Mouse (Mus musculus): ENCODE data around the gene Sh3gl2. TPM values are rescaled to one million over a fixed set of nuclear protein-coding genes. Genes with fewer than 3 reads are reported as not detected.

Gene Sh3gl2
- not detected in 2 replicates for polyA plus RNA-seq (2012)

DNA sequence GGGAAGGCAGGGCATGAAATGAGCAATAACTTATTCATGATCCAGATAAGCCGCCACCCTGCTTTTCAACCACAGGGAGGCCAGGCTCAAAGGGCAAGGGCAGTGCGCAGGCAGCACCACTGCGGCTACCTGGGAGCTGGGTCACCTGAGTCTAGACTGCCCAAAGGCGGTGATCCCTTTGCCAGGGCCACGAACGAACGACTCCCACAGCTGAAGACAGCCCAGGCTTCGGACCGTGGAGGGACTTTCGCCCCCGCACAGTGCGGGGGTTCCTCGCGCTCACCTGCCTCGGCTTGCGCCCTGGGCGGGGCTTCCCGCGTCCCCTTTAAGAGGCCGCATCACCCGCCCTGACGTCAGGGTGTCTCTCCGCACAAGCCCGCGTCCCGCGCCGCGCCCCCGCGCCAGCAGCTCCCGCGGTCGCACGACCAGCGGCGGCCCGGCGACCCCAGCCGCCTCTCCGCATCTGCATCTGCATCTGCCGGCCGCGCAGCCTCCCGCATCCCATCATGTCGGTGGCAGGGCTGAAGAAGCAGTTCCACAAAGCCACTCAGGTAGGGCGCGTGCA, at the start of gene Sh3gl2:
Gene Sh3gl2, plus strand, starts transcription at position 56 of the 565 bp plus-strand sequence.
- TF ChIP-seq GATA1 (IDR thresholded peaks at IDR 0.05; ENCODE audit: low read length): no peak

DNA sequence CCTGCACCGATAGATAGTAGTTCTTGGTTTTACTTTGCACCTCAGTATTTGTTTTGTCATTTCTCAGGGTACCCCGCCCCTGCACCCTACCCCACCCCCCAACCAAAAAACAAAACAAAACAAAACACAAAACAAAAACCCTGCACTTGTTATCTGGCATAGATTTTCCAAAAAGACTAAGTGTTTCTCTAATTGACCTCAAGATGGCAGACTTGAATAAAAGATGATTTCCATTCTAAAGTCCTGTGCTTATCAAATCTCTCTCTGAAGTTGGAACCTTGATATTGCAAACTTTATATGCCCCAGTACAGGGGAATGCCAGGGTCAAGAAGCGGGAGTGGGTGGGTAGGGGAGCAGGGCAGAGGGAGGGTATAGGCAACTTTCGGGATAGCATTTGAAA, 43.8 kb upstream of the Sh3gl2 start:
- TF ChIP-seq GATA1 (IDR thresholded peaks at IDR 0.05; ENCODE audit: low read length): no peak

DNA sequence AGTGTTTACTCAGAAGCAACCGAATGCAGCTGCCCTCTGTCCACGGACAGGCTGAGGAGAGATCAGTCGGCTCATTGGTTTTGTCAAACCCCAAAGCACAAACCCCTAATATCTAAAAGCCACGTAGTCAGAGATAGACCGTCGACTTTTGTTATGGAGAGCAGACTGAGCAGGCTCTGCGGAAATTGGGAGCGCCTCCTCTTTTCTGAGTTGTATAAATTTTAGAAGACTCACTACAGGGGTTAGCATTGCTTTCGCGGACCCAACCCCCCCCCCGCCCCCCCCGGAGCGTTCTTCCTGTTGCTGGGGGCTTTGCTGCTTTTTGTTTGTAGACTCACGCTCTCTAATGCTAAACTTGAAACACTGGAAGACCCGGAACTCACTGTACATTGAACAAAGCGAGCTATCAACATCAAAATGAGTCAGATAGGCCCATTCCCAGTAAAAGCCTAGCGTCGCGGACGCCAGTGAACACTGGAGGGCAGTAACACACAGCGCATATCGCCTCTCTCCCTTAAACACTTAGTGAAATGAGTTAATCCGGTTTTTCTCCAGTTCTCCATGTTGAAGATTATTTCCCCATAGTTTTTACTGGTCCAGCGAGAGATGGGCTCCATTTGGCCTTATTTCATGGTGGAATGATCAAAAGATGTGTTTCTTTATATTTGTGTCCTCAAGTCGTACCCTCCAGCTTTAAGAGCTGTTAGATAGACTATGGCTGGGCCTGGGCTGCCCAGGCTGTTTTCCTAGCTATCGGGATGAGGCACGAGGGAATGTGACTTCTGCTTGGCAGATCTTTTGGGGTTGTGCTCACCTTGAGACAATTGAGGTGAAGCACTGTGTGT, 42.2 kb upstream of the Sh3gl2 start:
- no peak for TF ChIP-seq GATA1 (IDR thresholded peaks at IDR 0.05; ENCODE audit: low read length)

DNA sequence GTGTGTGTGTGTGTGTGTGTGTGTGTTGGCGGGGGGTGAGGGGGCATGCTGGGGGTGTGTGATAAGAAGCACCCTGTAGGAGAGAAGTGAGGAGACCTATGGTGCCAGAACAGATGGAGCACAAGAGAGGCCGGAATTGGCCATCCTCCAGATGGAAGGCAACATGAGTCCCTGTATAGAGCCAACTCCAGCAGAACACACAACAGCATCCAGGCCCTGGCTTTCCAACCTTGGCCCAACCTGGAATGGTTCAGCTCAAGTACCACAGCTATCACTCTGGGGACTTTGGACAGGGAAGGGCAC, 41.7 kb upstream of the Sh3gl2 start:
- no peak for TF ChIP-seq GATA1 (IDR thresholded peaks at IDR 0.05; ENCODE audit: low read length)

DNA sequence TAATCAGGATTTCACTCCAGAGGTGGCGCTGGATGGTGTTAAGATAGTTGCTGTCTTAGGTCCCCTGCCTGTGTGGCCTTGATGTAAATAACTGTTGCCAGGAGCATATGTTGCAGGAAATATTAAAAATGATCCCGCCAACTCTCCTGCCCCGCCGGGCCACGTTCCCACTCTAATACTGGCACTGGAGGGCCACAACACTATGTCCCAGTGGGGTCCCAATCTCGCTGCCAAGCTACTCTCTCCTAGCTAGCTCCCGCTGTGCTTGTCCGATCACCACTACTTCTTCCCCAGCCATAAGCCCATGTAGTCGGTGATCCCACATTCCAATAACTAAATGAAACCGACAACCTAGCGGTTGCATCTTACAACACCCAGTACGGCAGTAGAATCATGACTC, 36.9 kb upstream of the Sh3gl2 start:
- TF ChIP-seq GATA1 (IDR thresholded peaks at IDR 0.05; ENCODE audit: low read length): no peak

DNA sequence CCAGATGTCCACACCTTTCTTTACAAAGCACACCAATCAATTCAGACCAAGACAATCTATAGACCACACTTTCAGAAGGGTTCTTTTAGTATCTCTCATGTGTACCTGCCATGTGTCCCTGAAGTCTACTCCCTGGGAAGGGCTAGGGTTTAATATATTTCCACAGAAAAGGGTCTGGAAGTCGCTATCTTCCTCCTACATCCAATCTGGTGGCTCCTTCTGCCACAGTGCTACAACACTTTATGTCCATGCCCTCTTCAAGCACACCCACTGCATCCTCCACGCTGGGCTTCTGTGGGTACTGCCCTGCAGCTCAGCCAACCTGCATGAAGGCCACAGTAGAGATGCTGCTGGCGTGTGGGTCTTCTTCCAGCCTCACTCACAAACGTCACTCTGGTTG, 29.5 kb upstream of the Sh3gl2 start:
- no peak for TF ChIP-seq GATA1 (IDR thresholded peaks at IDR 0.05; ENCODE audit: low read length)

DNA sequence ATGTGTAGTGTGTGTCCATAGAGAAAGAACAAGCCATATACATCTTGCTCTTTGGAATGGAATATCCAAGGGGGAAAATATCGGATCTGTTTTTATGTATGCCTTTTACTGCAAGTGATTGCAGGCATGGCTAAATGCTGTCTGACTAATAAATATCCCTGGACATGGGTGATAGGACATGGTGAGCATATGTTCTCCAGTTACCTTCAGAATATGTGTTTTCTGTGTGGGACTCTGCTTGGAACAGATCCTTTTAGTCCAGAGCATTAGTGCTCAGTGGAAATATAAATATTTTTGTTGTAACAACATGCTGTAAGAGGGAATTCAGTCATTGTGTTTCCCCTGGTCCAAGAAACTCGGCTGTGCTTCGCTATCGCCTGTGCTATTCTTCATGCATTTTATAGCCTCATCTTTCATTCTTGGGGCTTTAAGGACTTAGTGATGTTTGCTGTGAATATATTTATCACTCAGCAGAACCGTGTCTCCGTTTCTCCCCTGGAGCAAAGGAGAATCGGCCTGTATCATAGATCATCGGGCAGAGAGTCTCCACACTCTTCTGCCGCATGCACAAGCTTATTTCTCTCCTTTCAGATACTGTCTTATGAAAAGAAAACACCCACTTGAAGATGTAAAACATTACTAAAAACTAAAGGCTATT, 26.4 kb upstream of the Sh3gl2 start:
- TF ChIP-seq GATA1 (IDR thresholded peaks at IDR 0.05; ENCODE audit: low read length): no peak

DNA sequence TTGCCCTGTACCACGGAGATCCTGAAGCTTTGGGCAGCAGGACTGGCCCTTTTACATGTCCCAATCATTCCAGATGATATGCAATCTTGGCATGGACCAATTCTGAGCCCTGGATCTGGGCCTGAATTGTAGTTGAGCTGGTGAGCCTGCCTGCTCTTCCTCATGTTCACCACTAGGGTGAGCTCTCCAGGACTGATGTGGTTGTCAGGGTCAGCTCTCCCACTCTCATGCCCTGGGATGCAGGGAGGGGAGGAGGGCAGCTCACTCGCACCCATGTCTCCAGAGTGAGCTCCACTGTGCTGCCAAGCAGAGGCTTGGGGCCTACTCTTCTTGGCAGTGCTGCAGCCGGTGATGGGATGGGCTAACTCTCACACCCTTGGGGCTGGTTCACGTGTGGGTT, 18.9 kb upstream of the Sh3gl2 start:
- no peak for TF ChIP-seq GATA1 (IDR thresholded peaks at IDR 0.05; ENCODE audit: low read length)

DNA sequence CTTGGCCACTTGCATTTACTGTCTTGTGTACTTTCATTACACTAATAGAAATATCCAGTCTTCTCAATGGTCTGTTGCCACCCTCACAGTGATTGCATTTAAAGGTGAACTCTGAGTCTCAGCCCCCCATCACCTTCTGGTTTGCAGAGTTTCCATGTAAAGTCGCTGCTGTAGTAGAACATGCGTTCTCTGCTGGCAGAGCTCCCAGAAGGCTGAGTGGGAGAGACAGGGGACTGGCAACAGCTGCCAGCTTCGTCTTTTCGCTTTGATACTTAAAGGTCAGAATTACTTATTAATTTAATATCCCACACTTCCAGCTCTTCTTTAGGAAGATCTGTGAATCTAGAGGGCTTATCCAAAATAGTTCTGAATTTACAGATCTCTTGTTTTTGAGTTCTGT, 8.7 kb upstream of the Sh3gl2 start:
- TF ChIP-seq GATA1 (IDR thresholded peaks at IDR 0.05; ENCODE audit: low read length): no peak

DNA sequence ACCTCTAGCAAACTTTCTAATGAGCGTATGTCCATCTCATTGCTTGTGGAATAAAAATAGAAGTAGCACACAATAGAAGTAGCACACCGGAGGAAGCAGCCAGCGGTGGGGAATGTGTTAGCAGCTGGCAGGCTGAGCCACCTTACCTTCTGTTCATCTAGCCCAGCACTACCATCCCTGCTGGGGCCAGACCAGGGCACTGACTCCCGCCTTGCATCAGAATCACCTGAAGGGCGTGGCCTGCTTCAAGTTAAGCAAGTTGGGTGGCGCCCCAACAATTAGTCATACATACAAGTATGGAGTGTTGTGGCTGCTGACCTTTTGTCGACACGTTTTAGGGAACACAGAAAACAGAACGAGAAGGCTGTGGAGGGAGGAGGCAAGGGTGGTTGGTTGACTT, 6.5 kb upstream of the Sh3gl2 start:
- no peak for TF ChIP-seq GATA1 (IDR thresholded peaks at IDR 0.05; ENCODE audit: low read length)

DNA sequence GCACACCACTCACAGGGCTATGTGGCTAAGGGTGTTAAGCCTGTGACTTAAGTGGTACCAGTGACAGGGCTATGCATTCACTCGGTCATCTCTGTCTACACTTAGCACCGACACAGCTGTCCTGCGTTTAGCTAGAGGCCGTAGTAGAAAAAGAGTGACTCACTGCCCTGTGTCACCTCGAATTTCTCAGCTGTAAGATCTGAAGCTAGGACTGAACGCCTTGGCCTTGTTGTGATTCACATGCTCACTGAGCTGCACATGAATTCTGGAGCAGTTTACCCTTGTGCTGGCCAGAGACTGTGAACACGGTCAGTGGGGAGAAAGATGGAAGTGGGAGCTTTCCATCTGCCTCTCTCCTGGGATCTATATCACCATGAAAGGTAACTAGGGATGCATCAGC, 2.3 kb upstream of the Sh3gl2 start:
- TF ChIP-seq GATA1 (IDR thresholded peaks at IDR 0.05; ENCODE audit: low read length): no peak

DNA sequence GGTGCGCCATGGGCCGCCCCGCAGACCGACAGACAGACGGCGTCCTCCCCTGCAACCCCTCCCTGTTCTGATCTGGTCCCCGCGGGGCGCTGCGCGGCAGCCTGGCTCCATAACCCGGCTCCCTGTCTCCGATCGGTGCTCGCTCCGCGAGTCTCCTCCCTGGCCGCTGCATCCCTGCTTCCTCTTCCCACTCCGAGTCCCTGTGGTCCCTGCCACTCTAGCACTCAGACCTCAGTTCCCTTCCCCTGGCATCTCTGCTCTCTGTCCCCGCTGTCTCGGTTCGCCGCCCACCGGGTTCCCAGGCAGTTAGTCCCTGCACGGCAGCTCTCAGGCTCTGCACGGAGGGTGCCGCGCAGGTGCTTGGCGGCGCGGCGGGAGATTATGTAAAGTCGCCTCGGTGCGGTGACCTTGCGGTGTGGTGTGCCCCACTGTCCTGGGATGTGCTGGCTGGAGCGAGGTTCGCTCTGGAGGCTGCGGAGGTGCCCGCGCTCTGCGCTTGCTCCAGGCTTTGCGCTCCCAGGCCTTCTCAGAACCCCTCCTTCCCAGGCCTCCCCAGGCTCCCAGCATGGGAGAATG, 798 bp downstream of the Sh3gl2 start:
- TF ChIP-seq GATA1 (IDR thresholded peaks at IDR 0.05; ENCODE audit: low read length): no peak

DNA sequence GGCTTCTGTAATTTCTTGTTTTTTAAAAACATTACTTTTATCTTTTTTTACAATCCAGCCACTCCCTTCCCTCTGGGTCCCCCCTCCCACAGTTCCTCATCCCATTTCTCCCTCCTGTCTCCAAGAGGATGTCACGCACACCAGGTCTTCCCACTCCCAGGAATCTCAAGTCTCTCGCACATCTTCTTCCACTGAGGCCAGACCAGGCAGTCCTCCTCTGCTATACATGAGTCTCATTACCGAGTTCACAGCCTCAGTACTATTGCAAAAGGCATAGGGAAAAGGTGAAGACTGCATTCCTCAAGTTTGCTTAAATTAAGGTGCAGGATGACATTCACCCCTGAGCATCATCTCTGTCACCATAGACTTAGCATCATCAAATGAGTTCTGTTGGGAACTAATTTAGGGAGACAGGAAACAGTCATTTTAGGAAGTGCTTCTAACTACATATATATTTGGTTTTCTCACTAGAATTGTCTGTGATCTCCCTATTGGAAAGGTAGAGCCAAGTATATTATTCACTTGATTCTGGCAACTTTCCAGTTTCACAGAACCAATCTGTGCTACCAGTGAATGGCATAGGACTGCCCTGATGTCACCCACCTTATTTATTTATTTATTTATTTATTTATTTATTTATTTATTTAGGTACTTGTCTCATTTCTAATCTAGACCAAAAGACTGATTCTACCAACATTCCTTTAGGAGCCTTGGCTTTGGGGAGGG, 1.9 kb downstream of the Sh3gl2 start:
- no peak for TF ChIP-seq GATA1 (IDR thresholded peaks at IDR 0.05; ENCODE audit: low read length)

DNA sequence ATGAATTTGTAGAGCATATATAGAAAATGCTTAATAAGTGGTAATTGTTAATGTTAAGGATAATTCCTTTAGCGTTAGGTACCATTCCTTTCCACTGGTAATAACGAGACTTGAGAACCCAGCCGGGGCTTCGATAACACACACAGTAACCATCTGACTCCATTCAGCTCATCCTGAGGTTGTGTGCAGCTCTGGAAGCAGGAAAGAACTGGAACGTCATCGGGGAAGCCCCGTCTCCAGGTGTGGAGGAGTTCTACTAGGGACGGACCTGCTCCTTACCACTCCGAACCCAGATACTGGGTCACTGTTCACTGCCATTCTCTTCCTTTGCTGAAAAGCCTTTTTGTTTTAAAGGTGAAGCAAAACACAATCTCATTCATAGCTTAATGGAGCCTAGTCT, 2.6 kb downstream of the Sh3gl2 start:
- no peak for TF ChIP-seq GATA1 (IDR thresholded peaks at IDR 0.05; ENCODE audit: low read length)

DNA sequence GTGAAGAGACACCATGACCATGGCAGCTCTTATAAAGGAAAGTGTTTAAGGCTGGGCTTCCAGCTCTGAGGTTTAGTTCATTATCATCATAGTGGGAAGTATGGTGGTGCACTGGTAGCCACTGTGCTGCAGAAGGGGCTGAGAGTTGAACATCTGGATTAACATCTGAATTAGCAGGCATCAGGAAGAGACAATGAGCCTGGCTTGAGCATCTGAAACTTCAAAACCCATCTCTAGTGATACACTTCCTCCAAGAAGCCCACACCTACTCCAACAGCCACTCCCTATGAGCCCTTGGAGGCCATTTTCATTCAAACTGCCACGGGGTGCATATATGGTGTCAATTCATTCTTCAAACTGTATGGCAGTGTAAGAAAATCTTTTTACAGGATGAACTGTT, 3.6 kb downstream of the Sh3gl2 start:
- no peak for TF ChIP-seq GATA1 (IDR thresholded peaks at IDR 0.05; ENCODE audit: low read length)

DNA sequence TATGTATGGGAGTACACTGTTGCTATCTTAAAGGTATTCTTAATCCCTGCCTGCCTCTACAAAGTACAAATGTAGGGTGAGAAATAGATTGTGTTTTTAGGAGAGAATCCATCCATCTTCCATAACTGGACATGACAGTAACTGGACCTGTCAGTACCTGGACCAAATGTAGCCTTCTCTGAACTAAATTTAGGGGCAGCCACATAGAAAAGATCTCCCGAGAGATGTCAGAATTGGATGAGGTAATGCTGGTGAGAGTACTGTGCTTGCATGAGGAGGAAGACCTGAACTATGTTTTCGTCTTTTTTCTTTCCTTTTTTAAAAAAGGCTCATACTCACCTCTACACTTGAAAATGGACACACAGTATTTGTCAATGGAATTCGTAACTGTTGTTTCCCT, 6.0 kb downstream of the Sh3gl2 start:
- TF ChIP-seq GATA1 (IDR thresholded peaks at IDR 0.05; ENCODE audit: low read length): no peak

Measured in G1E-ER4 (cell line).